ENCODE assay signal across 23 mouse cellular contexts in the genomic region with DNA sequence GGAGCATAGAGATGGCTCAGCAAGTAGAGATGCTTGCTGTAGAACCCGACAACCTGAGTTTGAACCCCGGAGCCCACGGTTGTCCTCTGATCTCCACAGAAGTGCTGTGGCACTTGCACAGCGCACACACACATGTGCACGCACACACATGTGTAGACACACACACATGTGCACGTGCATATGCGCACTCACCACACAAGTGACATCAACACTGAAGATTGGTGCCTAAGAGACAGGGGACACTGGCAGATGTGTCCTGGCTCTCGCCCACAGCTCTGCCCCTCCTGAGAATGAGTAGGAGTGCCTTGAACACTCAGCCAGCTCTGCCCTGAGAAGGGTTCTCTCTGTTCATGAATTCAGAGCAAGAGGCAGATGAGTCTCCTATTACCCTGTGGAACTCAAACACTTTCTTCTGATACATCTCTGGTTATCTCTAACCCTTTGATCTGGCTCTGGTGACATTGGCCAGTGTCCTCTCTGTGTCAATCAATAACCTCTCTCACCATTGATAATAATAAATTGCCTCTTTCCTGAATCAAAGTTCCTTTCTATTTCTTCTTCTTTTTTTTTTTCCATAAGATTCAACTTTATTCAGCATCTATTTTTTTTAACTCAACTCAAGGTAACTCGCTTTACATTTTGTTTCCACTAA. TPM values are rescaled to one million over a fixed set of nuclear protein-coding genes. Genes with fewer than 3 reads are reported as not detected.
DNase-seq lines count a peak whose midpoint lies in the region; ATAC-seq and TF ChIP-seq lines count a peak whose summit lies in the region.
"Had no signal": no experiment of that assay in that cellular context is flagged by ENCODE, and none has a peak within 500 bp of the region (broad histone marks: within the 10 kb centered on the region; RNA-seq: fewer than 3 reads in every experiment).

No protein-coding gene starts in this region.

- peaks cover 10% of the 10 kb centered on the region; the same call in 1 of the 2 replicates for H3K4me1 ChIP-seq in heart, embryonic 10.5 days
- 0 out of 2 replicates have a peak, but pooled peaks cover 3% of the 10 kb centered on the region for H3K4me1 ChIP-seq in heart, embryonic 12.5 days (replicated peaks)
- H3K4me1 ChIP-seq in liver, adult 2 months (ENCODE audit: control insufficient read depth, insufficient read depth, low read length): peaks cover 20% of the 10 kb centered on the region
- H3K4me1 ChIP-seq in midbrain, embryonic 11.5 days (ENCODE audit: control insufficient read depth, insufficient read depth, low read length): no peaks in the 10 kb centered on the region
- H3K4me1 ChIP-seq in midbrain, embryonic 13.5 days (replicated peaks): no peaks in the 10 kb centered on the region
- H3K4me1 ChIP-seq: forebrain, embryonic 10.5 days; forebrain, embryonic 12.5 days had no signal

- no peaks in the 10 kb centered on the region for H3K79me2 ChIP-seq in liver, adult 2 months (ENCODE audit: control insufficient read depth, insufficient read depth, low read length)

- no peak for TF ChIP-seq CTCF in liver, adult 2 months (IDR thresholded peaks at IDR 0.05; ENCODE audit: low read depth, low read length)

- no peak for TF ChIP-seq POLR2A in liver, adult 2 months (IDR thresholded peaks at IDR 0.05; ENCODE audit: extremely low read depth, insufficient read depth, low read length)

- WGBS in heart, embryonic 10.5 days: 85% methylated on average over 9 of the region's 9 CpGs
- WGBS in heart, embryonic 12.5 days: 87% methylated on average over 9 of the region's 9 CpGs
- WGBS in liver, adult 2 months: 72% methylated on average over 9 of the region's 9 CpGs
- 90% methylated on average over 9 of the region's 9 CpGs for WGBS in midbrain, embryonic 11.5 days
- WGBS in midbrain, embryonic 13.5 days: 95% methylated on average over 9 of the region's 9 CpGs

- no peak for ATAC-seq in heart, embryonic 12.5 days (ENCODE audit: insufficient number of reproducible peaks, low FRiP score)
- no peak for ATAC-seq in midbrain, embryonic 11.5 days (ENCODE audit: low FRiP score)
- ATAC-seq in midbrain, embryonic 13.5 days: no peak
- ATAC-seq: forebrain, embryonic 14.5 days had no signal

- no peak overlapping the region for H3K9ac ChIP-seq in heart, embryonic 12.5 days
- H3K9ac ChIP-seq in liver, adult 2 months (ENCODE audit: low read depth, low read length): no peak overlapping the region
- no peak overlapping the region for H3K9ac ChIP-seq in midbrain, embryonic 11.5 days (ENCODE audit: low read length)
- no peak overlapping the region for H3K9ac ChIP-seq in midbrain, embryonic 13.5 days (replicated peaks)
- H3K9ac ChIP-seq: embryonic facial prominence, embryonic 13.5 days; embryonic facial prominence, embryonic 15.5 days; forebrain, embryonic 12.5 days had no signal

- H3K27ac ChIP-seq in heart, embryonic 10.5 days: no peak overlapping the region
- H3K27ac ChIP-seq in heart, embryonic 12.5 days (ENCODE audit: poor library complexity, severe bottlenecking): no peak overlapping the region
- H3K27ac ChIP-seq in liver, adult 2 months (replicated peaks; ENCODE audit: insufficient read depth, low read depth, low read length): peak overlapping the region; percentile 56
- no peak overlapping the region for H3K27ac ChIP-seq in midbrain, embryonic 11.5 days (ENCODE audit: low read depth, low read length)
- H3K27ac ChIP-seq in midbrain, embryonic 13.5 days: no peak overlapping the region
- H3K27ac ChIP-seq: forebrain, embryonic 10.5 days; forebrain, embryonic 12.5 days had no signal

- no peak overlapping the region for H3K4me3 ChIP-seq in heart, embryonic 10.5 days
- no peak overlapping the region for H3K4me3 ChIP-seq in heart, embryonic 12.5 days
- H3K4me3 ChIP-seq in liver, adult 2 months (ENCODE audit: insufficient read depth, low read depth, low read length): no peak overlapping the region
- no peak overlapping the region for H3K4me3 ChIP-seq in midbrain, embryonic 11.5 days (ENCODE audit: low read depth, low read length)
- no peak overlapping the region for H3K4me3 ChIP-seq in midbrain, embryonic 13.5 days (replicated peaks)
- H3K4me3 ChIP-seq: embryonic facial prominence, embryonic 13.5 days; embryonic facial prominence, embryonic 15.5 days; erythroblast, embryonic 14.5 days; forebrain, embryonic 10.5 days; forebrain, embryonic 12.5 days had no signal

- H3K27me3 ChIP-seq in heart, embryonic 10.5 days (ENCODE audit: insufficient read depth, poor library complexity, severe bottlenecking): no peaks in the 10 kb centered on the region
- H3K27me3 ChIP-seq in heart, embryonic 12.5 days (replicated peaks): no peaks in the 10 kb centered on the region; the same call in 1 of the 2 replicates
- no peaks in the 10 kb centered on the region for H3K27me3 ChIP-seq in liver, adult 2 months (ENCODE audit: control insufficient read depth, insufficient read depth, low read length)
- H3K27me3 ChIP-seq in midbrain, embryonic 11.5 days (ENCODE audit: control insufficient read depth, insufficient read depth, low read length): no peaks in the 10 kb centered on the region
- H3K27me3 ChIP-seq in midbrain, embryonic 13.5 days: no peaks in the 10 kb centered on the region
- H3K27me3 ChIP-seq: embryonic facial prominence, embryonic 13.5 days; embryonic facial prominence, embryonic 15.5 days; forebrain, embryonic 12.5 days had no signal

- H3K36me3 ChIP-seq in heart, embryonic 10.5 days: no peaks in the 10 kb centered on the region
- H3K36me3 ChIP-seq in heart, embryonic 12.5 days: no peaks in the 10 kb centered on the region
- H3K36me3 ChIP-seq in liver, adult 2 months (ENCODE audit: control insufficient read depth, insufficient read depth, low read length): no peaks in the 10 kb centered on the region
- H3K36me3 ChIP-seq in midbrain, embryonic 11.5 days (ENCODE audit: control insufficient read depth, insufficient read depth, low read length): no peaks in the 10 kb centered on the region
- no peaks in the 10 kb centered on the region for H3K36me3 ChIP-seq in midbrain, embryonic 13.5 days
- H3K36me3 ChIP-seq: embryonic facial prominence, embryonic 13.5 days; embryonic facial prominence, embryonic 15.5 days; forebrain, embryonic 10.5 days; forebrain, embryonic 12.5 days had no signal

- H3K4me2 ChIP-seq in heart, embryonic 12.5 days: no peak overlapping the region
- H3K4me2 ChIP-seq in midbrain, embryonic 11.5 days: no peak overlapping the region
- no peak overlapping the region for H3K4me2 ChIP-seq in midbrain, embryonic 13.5 days (replicated peaks)
- H3K4me2 ChIP-seq: embryonic facial prominence, embryonic 13.5 days; embryonic facial prominence, embryonic 15.5 days; forebrain, embryonic 12.5 days had no signal

- DNase-seq in heart, embryonic 10.5 days (ENCODE audit: low spot score): peak; percentile 51
- peak; percentile 91 for DNase-seq in liver, adult 2 months (ENCODE audit: extremely low read depth, low read depth, low spot score)
- DNase-seq in liver: no peak
- peak; percentile 54 for DNase-seq in midbrain, embryonic 11.5 days (ENCODE audit: low spot score, missing footprints)
- DNase-seq: adrenal gland, adult 2 months; adrenal gland, postnatal 10 days; adrenal gland, postnatal 25 days; cerebellum, adult 11 months; cerebellum, adult 18-20 months; cerebellum, adult 8-10 months; cerebellum, adult 9-11 months; cerebellum, postnatal 14 days; cerebellum, postnatal 36 days; embryo, embryonic 11 days had no signal

- H3K9me3 ChIP-seq in heart, embryonic 10.5 days: no peaks in the 10 kb centered on the region
- H3K9me3 ChIP-seq in heart, embryonic 12.5 days (replicated peaks): no peaks in the 10 kb centered on the region
- no peaks in the 10 kb centered on the region for H3K9me3 ChIP-seq in midbrain, embryonic 11.5 days (ENCODE audit: control insufficient read depth, low read length)
- no peaks in the 10 kb centered on the region for H3K9me3 ChIP-seq in midbrain, embryonic 13.5 days
- H3K9me3 ChIP-seq: embryonic facial prominence, embryonic 13.5 days; embryonic facial prominence, embryonic 15.5 days; forebrain, embryonic 10.5 days; forebrain, embryonic 12.5 days had no signal

RNA-seq across cellular contexts. Expression of a gene that starts 17.6 kb away (rescaled TPM):
- 3.2 and 3.7 TPM in 2 replicates for polyA plus RNA-seq in heart, embryonic 10.5 days (2016; fragmentation: Nextera tagmentation; extraction: Ambion mirVana)
- polyA plus RNA-seq in heart, embryonic 12.5 days (2016; fragmentation: Nextera tagmentation; extraction: Ambion mirVana): 4.6 and 5.2 TPM in 2 replicates
- 6.3 and 8.5 TPM in 2 replicates for total RNA-seq in liver, adult 2 months (2014; rRNA removed)
- 13.3 and 14.3 TPM in 2 replicates for polyA plus RNA-seq in liver, adult 2 months (2012; rRNA removed)
- 1.4 and 1.7 TPM in 2 replicates for polyA plus RNA-seq in midbrain, embryonic 11.5 days (2014; fragmentation: Nextera tagmentation; extraction: Ambion mirVana)
- polyA plus RNA-seq in midbrain, embryonic 13.5 days (2015; fragmentation: Nextera tagmentation; extraction: Ambion mirVana): 3.8 TPM in 2 replicates
- total RNA-seq: common myeloid progenitor, adult 5-6 weeks had no signal
- polyA plus RNA-seq: erythroblast, embryonic 14.5 days had no signal
